Mouse (Mus musculus) lung, postnatal 0 days (tissue): Measurements from ENCODE around the gene Oser1. TPM values are rescaled to one million over a fixed set of nuclear protein-coding genes. Genes with fewer than 3 reads are reported as not detected.
A peak's percentile ranks its signal among the peaks of the same experiment; 100 is the strongest.

Experiments
- ATAC-seq: fragments of 200-750 bp; cut with Nextera tagmentation; 2 replicates; pipeline ENCODE4 v1.8.0; 2017; ENCODE audit warnings: moderate library complexity
- DNase-seq: peaks from one replicate; pipeline ENCODE4 v3.0.0-alpha.2; 2016; ENCODE audit warnings: low spot score
- H3K27ac ChIP-seq: fragments of 300-500 bp; sonication (generic); 2 replicates; pipeline ENCODE4 v1.5.1; 2014; ENCODE audit warnings: antibody characterized with exemption, mild to moderate bottlenecking, low read length, mixed read lengths
- H3K27me3 ChIP-seq: fragments of 300-500 bp; sonication (generic); replicated peaks from 2 replicates; pipeline ENCODE4 v1.6.1; 2014; ENCODE audit warnings: low read length, mixed read lengths; ENCODE audit not compliant: insufficient read depth
- H3K36me3 ChIP-seq: fragments of 300-500 bp; sonication (generic); 2 replicates; pipeline ENCODE4 v1.6.1; 2014; ENCODE audit warnings: low read length, mixed read lengths; ENCODE audit not compliant: insufficient read depth
- H3K4me1 ChIP-seq: fragments of 300-500 bp; sonication (generic); 2 replicates; pipeline ENCODE4 v1.6.1; 2014; ENCODE audit warnings: antibody characterized with exemption, low read depth, low read length, mixed read lengths; ENCODE audit not compliant: insufficient read depth
- H3K4me2 ChIP-seq: fragments of 300-500 bp; sonication (generic); replicated peaks from 2 replicates; pipeline ENCODE4 v1.6.1; 2014; ENCODE audit warnings: low read depth, mild to moderate bottlenecking, low read length, moderate library complexity, mixed read lengths
- H3K4me3 ChIP-seq: fragments of 300-500 bp; sonication (generic); 2 replicates; pipeline ENCODE4 v1.5.1; 2014; ENCODE audit warnings: low read depth, low read length
- H3K9ac ChIP-seq: fragments of 300-500 bp; sonication (generic); replicated peaks from 2 replicates; pipeline ENCODE4 v1.6.1; 2014; ENCODE audit warnings: low read depth, mild to moderate bottlenecking
- H3K9me3 ChIP-seq: fragments of 300-500 bp; sonication (generic); 2 replicates; pipeline ENCODE4 v1.6.1; 2016; ENCODE audit warnings: low read length, mixed read lengths
- CTCF ChIP-seq: IDR thresholded peaks from 2 replicates; pipeline ENCODE4 v1.5.1; 2016; ENCODE audit warnings: antibody characterized with exemption, mild to moderate bottlenecking
- EP300 ChIP-seq: IDR thresholded peaks from 2 replicates; pipeline ENCODE4 v1.6.1; 2016; ENCODE audit warnings: antibody characterized with exemption, mild to moderate bottlenecking, control low read depth
- WGBS: fragments of 180-500 bp; shearing (Covaris S2); extraction: QIAGEN DNeasy Blood & Tissue Kit; methylation state at CpG from one replicate; pipeline ENCODE4 v1.1.7; 2014; 5-methylcytosine and 5-hydroxymethylcytosine counted together
- polyA plus RNA-seq: library from polyadenylated mRNA; unstranded; fragments of >200 nt; fragmentation: Nextera tagmentation; extraction: Ambion mirVana; gene quantifications from 2 replicates; pipeline ENCODE4 v1.2.1, GENCODE M21; 2015

Gene Oser1
- polyA plus RNA-seq, 1 experiment from 2014 or later = 74.6 TPM

- no peak within 1 kb of the TSS for H3K9ac ChIP-seq
- peaks cover 14% of the 10 kb centered on the region; the same call in 1 of the 2 replicates for H3K27me3 ChIP-seq
- H3K27ac ChIP-seq = no peak within 1 kb of the TSS
- ATAC-seq (no peak), DNase-seq (no peak)
- H3K36me3 ChIP-seq = no peaks in the 10 kb centered on the region
- 2% methylated on average over 17 of the region's 18 CpGs for WGBS
- H3K4me1 ChIP-seq = no peaks in the 10 kb centered on the region
- no peaks in the 10 kb centered on the region for H3K9me3 ChIP-seq
- peak within 1 kb of the TSS; percentile 28; the same call in 1 of the 2 replicates for H3K4me2 ChIP-seq
- no peak for TF ChIP-seq CTCF
- no peak for TF ChIP-seq EP300
- H3K4me3 ChIP-seq = no peak within 1 kb of the TSS
Measured at GRCm38 (mm10) chr2:163438246-163438618, 13.7 kb upstream of the Oser1 start, which contains the start of gene Gdap1l1. Gene Gdap1l1 (plus strand): TSS chr2:163438476.

GRCm38 (mm10) chr2:163437800-163438199 lies 13.3 kb upstream of the Oser1 start:
- no peaks in the 10 kb centered on the region for H3K9me3 ChIP-seq
- TF ChIP-seq EP300 = no peak
- TF ChIP-seq CTCF = no peak
- H3K4me3 ChIP-seq = no peak overlapping the region
- no peaks in the 10 kb centered on the region for H3K4me1 ChIP-seq
- H3K27me3 ChIP-seq = peaks cover 14% of the 10 kb centered on the region; the same call in 1 of the 2 replicates
- H3K27ac ChIP-seq = no peak overlapping the region
- WGBS = 46% methylated on average over 4 of the region's 4 CpGs
- no peak overlapping the region for H3K4me2 ChIP-seq
- DNase-seq (no peak), ATAC-seq (no peak)
- H3K36me3 ChIP-seq = no peaks in the 10 kb centered on the region
- no peak overlapping the region for H3K9ac ChIP-seq

DNA sequence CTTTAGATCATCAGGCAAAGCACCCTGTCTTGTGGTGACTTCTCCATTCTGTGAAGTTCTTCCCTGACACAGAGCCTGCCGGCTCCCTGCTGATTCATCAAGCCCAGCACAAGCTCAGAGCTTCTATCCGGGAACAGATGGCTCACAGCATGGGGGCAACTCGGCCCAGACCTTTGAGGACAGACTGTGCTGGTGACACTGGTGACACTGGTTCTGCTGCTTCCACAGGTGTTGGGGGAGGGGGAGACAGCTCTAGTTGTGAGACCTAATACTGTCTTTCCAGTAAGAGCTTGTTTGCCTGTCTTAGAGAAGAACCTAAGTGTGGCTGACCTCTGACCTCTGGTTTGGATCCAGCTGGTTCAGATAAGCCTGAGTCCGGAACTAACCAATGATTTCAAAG lies 9.5 kb upstream of the Oser1 start:
- Histone ChIP-seq H3K36me3 (no peaks in the 10 kb centered on the region), H3K27ac (no peak overlapping the region), H3K9me3 (no peaks in the 10 kb centered on the region), H3K27me3 (peaks cover 13% of the 10 kb centered on the region; the same call in 1 of the 2 replicates), H3K4me1 (no peaks in the 10 kb centered on the region), H3K9ac (no peak overlapping the region), H3K4me2 (no peak overlapping the region), H3K4me3 (no peak overlapping the region)
- DNase-seq (no peak), ATAC-seq (no peak)
- whole genome bisulfite sequencing = 17% methylated on average over 4 of the region's 4 CpGs
- TF ChIP-seq EP300 (no peak), CTCF (no peak)

GRCm38 (mm10) chr2:163431289-163431688 lies 6.8 kb upstream of the Oser1 start:
- no peak overlapping the region for H3K27ac ChIP-seq
- H3K9ac ChIP-seq = no peak overlapping the region
- H3K27me3 ChIP-seq = no peaks in the 10 kb centered on the region
- H3K36me3 ChIP-seq = no peaks in the 10 kb centered on the region
- no peak overlapping the region for H3K4me3 ChIP-seq
- H3K4me1 ChIP-seq = no peaks in the 10 kb centered on the region
- H3K4me2 ChIP-seq = no peak overlapping the region
- TF ChIP-seq EP300 (no peak), CTCF (no peak)
- WGBS = 67% methylated on average over 9 of the region's 9 CpGs
- no peaks in the 10 kb centered on the region for H3K9me3 ChIP-seq
- DNase-seq (peak; percentile 13), ATAC-seq (no peak)

DNA sequence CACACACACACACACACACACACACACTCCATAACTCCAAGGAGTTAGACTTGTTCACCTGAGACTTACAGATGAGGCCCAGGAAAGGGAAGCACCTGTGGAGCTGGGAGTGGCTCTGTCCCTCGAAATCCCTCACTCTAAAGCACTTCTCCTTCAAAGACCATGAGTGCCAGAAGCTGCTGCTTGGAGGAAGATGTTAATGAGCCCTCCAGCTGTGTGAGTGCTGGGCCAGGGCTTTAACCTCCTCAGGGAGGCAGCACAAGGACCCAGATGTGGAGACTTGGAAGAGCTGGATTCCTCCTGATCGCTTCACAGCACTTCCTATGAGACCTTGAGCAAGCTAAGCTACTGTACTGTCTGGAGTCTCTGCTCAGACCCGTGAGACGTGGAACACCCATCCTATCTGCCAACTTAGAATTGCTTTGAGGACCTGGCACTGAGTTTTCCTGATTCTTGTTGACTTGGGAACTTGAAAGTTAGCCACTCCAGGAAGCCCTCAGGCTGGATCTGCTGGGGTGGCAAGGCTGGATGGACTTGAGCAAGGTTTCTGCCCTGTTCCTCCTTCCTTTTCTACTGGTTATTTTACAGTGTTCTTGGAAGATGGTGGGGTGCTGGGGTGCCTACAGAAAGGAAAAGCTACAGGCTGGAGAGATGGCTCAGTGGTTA lies 4.0 kb upstream of the Oser1 start:
- no peak overlapping the region for H3K4me2 ChIP-seq
- H3K9me3 ChIP-seq = no peaks in the 10 kb centered on the region
- no peak overlapping the region for H3K27ac ChIP-seq
- H3K36me3 ChIP-seq = no peaks in the 10 kb centered on the region
- H3K4me3 ChIP-seq = no peak overlapping the region
- ATAC-seq = peak; percentile 72
- H3K4me1 ChIP-seq = no peaks in the 10 kb centered on the region
- H3K9ac ChIP-seq = no peak overlapping the region
- H3K27me3 ChIP-seq = no peaks in the 10 kb centered on the region
- WGBS = 23% methylated on average over 4 of the region's 4 CpGs
- peak; percentile 70 for DNase-seq
- TF ChIP-seq EP300 = no peak
- TF ChIP-seq CTCF = no peak

GRCm38 (mm10) chr2:163422895-163423660 lies 1.4 kb downstream of the Oser1 start:
- ATAC-seq = no peak
- no peak overlapping the region for H3K4me3 ChIP-seq
- no peaks in the 10 kb centered on the region for H3K27me3 ChIP-seq
- H3K9ac ChIP-seq = no peak overlapping the region
- no peak overlapping the region for H3K4me2 ChIP-seq
- no peaks in the 10 kb centered on the region for H3K36me3 ChIP-seq
- DNase-seq = no peak
- no peak overlapping the region for H3K27ac ChIP-seq
- no peak for TF ChIP-seq EP300
- TF ChIP-seq CTCF = peak; percentile 18; the same call in 1 of the 2 replicates
- peaks cover 4% of the 10 kb centered on the region; the same call in 1 of the 2 replicates for H3K4me1 ChIP-seq
- 64% methylated on average over 9 of the region's 9 CpGs for WGBS
- H3K9me3 ChIP-seq = no peaks in the 10 kb centered on the region
